Comparison of ENCODE assay signal across 9 mouse cellular contexts in genomic region chr12:102416391-102416837, GRCm38 (mm10). TPM values are rescaled to one million over a fixed set of nuclear protein-coding genes. Genes with fewer than 3 reads are reported as not detected.
DNase-seq lines count a peak whose midpoint lies in the region; ATAC-seq lines count a peak whose summit lies in the region.
"Had no signal": no experiment of that assay in that cellular context is flagged by ENCODE, and none has a peak within 500 bp of the region (broad histone marks: within the 10 kb centered on the region; RNA-seq: fewer than 3 reads in every experiment).

No protein-coding gene starts in this region.

- no peaks in the 10 kb centered on the region for H3K27me3 ChIP-seq in forebrain, embryonic 13.5 days
- H3K27me3 ChIP-seq in forebrain, embryonic 12.5 days, result no peaks in the 10 kb centered on the region
- no peaks in the 10 kb centered on the region for H3K27me3 ChIP-seq in intestine, embryonic 16.5 days (replicated peaks; ENCODE audit: control insufficient read depth, insufficient read depth, low read length)

- H3K4me1 ChIP-seq in forebrain, embryonic 13.5 days, result peaks cover 5% of the 10 kb centered on the region
- 0 out of 2 replicates have a peak, but pooled peaks cover 5% of the 10 kb centered on the region for H3K4me1 ChIP-seq in forebrain, embryonic 12.5 days
- peaks cover 10% of the 10 kb centered on the region; the same call in 1 of the 2 replicates for H3K4me1 ChIP-seq in intestine, embryonic 16.5 days (ENCODE audit: control insufficient read depth, insufficient read depth, low read length)

- H3K9ac ChIP-seq in forebrain, embryonic 13.5 days, result 0 out of 2 replicates have a peak overlapping the region, but pooled peaks have one; percentile 9
- H3K9ac ChIP-seq in forebrain, embryonic 12.5 days, result no peak overlapping the region
- no peak overlapping the region for H3K9ac ChIP-seq in intestine, embryonic 16.5 days (ENCODE audit: low read depth, low read length)

- ATAC-seq in forebrain, embryonic 13.5 days, result 0 out of 2 replicates have a peak, but pooled peaks have one; percentile 27
- no peak for ATAC-seq in forebrain, embryonic 12.5 days (ENCODE audit: low FRiP score)
- peak; percentile 60 for ATAC-seq in intestine, embryonic 16.5 days
- ATAC-seq in erythroid progenitor cell, adult 5-6 weeks (replicated peaks; ENCODE audit: low FRiP score, poor library complexity, severe bottlenecking), result no peak

- H3K4me3 ChIP-seq in forebrain, embryonic 13.5 days, result no peak overlapping the region
- no peak overlapping the region for H3K4me3 ChIP-seq in forebrain, embryonic 12.5 days (replicated peaks)
- H3K4me3 ChIP-seq in intestine, embryonic 16.5 days (ENCODE audit: low read length), result no peak overlapping the region
- H3K4me3 ChIP-seq: erythroblast, embryonic 14.5 days had no signal

- 0 out of 2 replicates have a peak, but pooled peaks cover 11% of the 10 kb centered on the region for H3K36me3 ChIP-seq in forebrain, embryonic 13.5 days (ENCODE audit: poor library complexity, severe bottlenecking)
- H3K36me3 ChIP-seq in forebrain, embryonic 12.5 days (replicated peaks), result peaks cover 2% of the 10 kb centered on the region; the same call in 1 of the 2 replicates
- H3K36me3 ChIP-seq in intestine, embryonic 16.5 days (ENCODE audit: control insufficient read depth, insufficient read depth, low read length), result no peaks in the 10 kb centered on the region

- H3K27ac ChIP-seq in forebrain, embryonic 13.5 days, result no peak overlapping the region
- no peak overlapping the region for H3K27ac ChIP-seq in forebrain, embryonic 12.5 days
- H3K27ac ChIP-seq in intestine, embryonic 16.5 days (ENCODE audit: low read length), result no peak overlapping the region

- WGBS in forebrain, embryonic 13.5 days, result 43% methylated on average over 7 of the region's 7 CpGs
- WGBS in forebrain, embryonic 12.5 days, result 46% methylated on average over 7 of the region's 7 CpGs
- WGBS in intestine, embryonic 16.5 days, result 35% methylated on average over 7 of the region's 7 CpGs

- no peak overlapping the region for H3K4me2 ChIP-seq in forebrain, embryonic 13.5 days
- H3K4me2 ChIP-seq in forebrain, embryonic 12.5 days, result no peak overlapping the region
- H3K4me2 ChIP-seq in intestine, embryonic 16.5 days (ENCODE audit: low read depth, low read length), result no peak overlapping the region

- peak; percentile 76 for DNase-seq in 3T3-L1 (ENCODE audit: low read depth, low spot score)
- DNase-seq in gastrocnemius, adult 18-20 months (ENCODE audit: low spot score), result peak; percentile 72
- DNase-seq in lung, postnatal 25 days (ENCODE audit: low spot score), result peak; percentile 41
- DNase-seq in cerebellum, adult 11 months, result no peak

- no peaks in the 10 kb centered on the region for H3K9me3 ChIP-seq in forebrain, embryonic 13.5 days (replicated peaks)
- no peaks in the 10 kb centered on the region for H3K9me3 ChIP-seq in forebrain, embryonic 12.5 days
- no peaks in the 10 kb centered on the region for H3K9me3 ChIP-seq in intestine, embryonic 16.5 days (ENCODE audit: control insufficient read depth, low read length)

RNA-seq across cellular contexts. Expression of gene Lgmn, which starts 23.2 kb away (rescaled TPM):
- 47.9 and 48.4 TPM in 2 replicates for polyA plus RNA-seq in forebrain, embryonic 13.5 days (2015; fragmentation: Nextera tagmentation; extraction: Ambion mirVana)
- 47.1 and 47.5 TPM in 2 replicates for polyA plus RNA-seq in forebrain, embryonic 12.5 days (2016; fragmentation: Nextera tagmentation; extraction: Ambion mirVana)
- 10 to 100 TPM; 24.5 to 25.9 TPM for total RNA-seq in gastrocnemius, adult 18-20 months (2021)
- polyA plus RNA-seq in intestine, embryonic 16.5 days (2015; fragmentation: Nextera tagmentation; extraction: Ambion mirVana), result 92.4 and 100 TPM in 2 replicates
- 16.3 and 28.1 TPM in 2 replicates for total RNA-seq in erythroid progenitor cell, adult 5-6 weeks (2015; ENCODE audit: low replicate concordance)
- 13.1 and 17.7 TPM in 2 replicates for total RNA-seq in erythroid progenitor cell, adult 5-6 weeks (2017; ENCODE audit: low replicate concordance)

RNA-seq across cellular contexts. Expression of gene Golga5, which starts 52.5 kb away (rescaled TPM):
- 29.2 and 30.5 TPM in 2 replicates for polyA plus RNA-seq in forebrain, embryonic 13.5 days (2015; fragmentation: Nextera tagmentation; extraction: Ambion mirVana)
- polyA plus RNA-seq in forebrain, embryonic 12.5 days (2016; fragmentation: Nextera tagmentation; extraction: Ambion mirVana), result 32.4 and 34.8 TPM in 2 replicates
- total RNA-seq in gastrocnemius, adult 18-20 months (2021), result 10 to 100 TPM; 29.5 to 31.3 TPM
- polyA plus RNA-seq in intestine, embryonic 16.5 days (2015; fragmentation: Nextera tagmentation; extraction: Ambion mirVana), result 31.3 and 32.1 TPM in 2 replicates
- 11.9 and 15.9 TPM in 2 replicates for total RNA-seq in erythroid progenitor cell, adult 5-6 weeks (2015; ENCODE audit: low replicate concordance)
- 20.3 and 20.7 TPM in 2 replicates for total RNA-seq in erythroid progenitor cell, adult 5-6 weeks (2017; ENCODE audit: low replicate concordance)

Comparison
In these comparisons a context has a peak if more than half of its experiments do, and no peak if none do; other contexts are left out.
1. ATAC-seq: peak in forebrain, embryonic 13.5 days (single experiment) and intestine, embryonic 16.5 days (single experiment); none in forebrain, embryonic 12.5 days (single experiment) and erythroid progenitor cell, adult 5-6 weeks (single experiment).